Mouse (Mus musculus): ENCODE measurements around the gene Frmd6. TPM values are rescaled to one million over a fixed set of nuclear protein-coding genes. Genes with fewer than 3 reads are reported as not detected.

The Frmd6 gene
- polyA plus RNA-seq, 1 experiment: 8.1 TPM

GRCm38 (mm10) chr12:70784240-70784705 lies 41.0 kb upstream of the Frmd6 start:
- TF ChIP-seq CTCF (IDR thresholded peaks at IDR 0.05; ENCODE audit: low read depth, low read length) (no peak), POLR2A (IDR thresholded peaks at IDR 0.05; ENCODE audit: borderline replicate concordance, low read depth, low read length) (no peak)
- peaks cover 6% of the 10 kb centered on the region for H3K4me1 ChIP-seq (ENCODE audit: control insufficient read depth, insufficient read depth, low read length)
- no peak overlapping the region for H3K4me3 ChIP-seq (ENCODE audit: insufficient read depth, low read length)
- no peak overlapping the region for H3K27ac ChIP-seq (ENCODE audit: insufficient read depth, low read depth, low read length)

- no peak for TF ChIP-seq CTCF (IDR thresholded peaks at IDR 0.05; ENCODE audit: low read depth, low read length)
- no peak for TF ChIP-seq POLR2A (IDR thresholded peaks at IDR 0.05; ENCODE audit: borderline replicate concordance, low read depth, low read length)
- H3K4me3 ChIP-seq (ENCODE audit: insufficient read depth, low read length): no peak overlapping the region
Measured at GRCm38 (mm10) chr12:70789341-70789740, 36.0 kb upstream of the Frmd6 start.

GRCm38 (mm10) chr12:70793291-70793690 lies 32.0 kb upstream of the Frmd6 start:
- TF ChIP-seq CTCF (IDR thresholded peaks at IDR 0.05; ENCODE audit: low read depth, low read length) (no peak), POLR2A (IDR thresholded peaks at IDR 0.05; ENCODE audit: borderline replicate concordance, low read depth, low read length) (no peak)
- Histone ChIP-seq H3K4me3 (ENCODE audit: insufficient read depth, low read length) (no peak overlapping the region), H3K27ac (ENCODE audit: insufficient read depth, low read depth, low read length) (no peak overlapping the region), H3K4me1 (ENCODE audit: control insufficient read depth, insufficient read depth, low read length) (peaks cover 3% of the 10 kb centered on the region; the same call in 1 of the 2 replicates)

More at GRCm38 (mm10) chr12:70789341-70789740, 36.0 kb upstream of the Frmd6 start:
- H3K4me1 ChIP-seq (ENCODE audit: control insufficient read depth, insufficient read depth, low read length): no peaks in the 10 kb centered on the region
- H3K27ac ChIP-seq (ENCODE audit: insufficient read depth, low read depth, low read length): no peak overlapping the region

GRCm38 (mm10) chr12:70794543-70795388 lies 30.5 kb upstream of the Frmd6 start:
- TF ChIP-seq POLR2A (IDR thresholded peaks at IDR 0.05; ENCODE audit: borderline replicate concordance, low read depth, low read length) (no peak), CTCF (IDR thresholded peaks at IDR 0.05; ENCODE audit: low read depth, low read length) (no peak)
- Histone ChIP-seq H3K4me3 (ENCODE audit: insufficient read depth, low read length) (no peak overlapping the region), H3K4me1 (ENCODE audit: control insufficient read depth, insufficient read depth, low read length) (peaks cover 3% of the 10 kb centered on the region; the same call in 1 of the 2 replicates), H3K27ac (ENCODE audit: insufficient read depth, low read depth, low read length) (no peak overlapping the region)

GRCm38 (mm10) chr12:70795389-70795711 lies 30.0 kb upstream of the Frmd6 start:
- Histone ChIP-seq H3K27ac (ENCODE audit: insufficient read depth, low read depth, low read length) (no peak overlapping the region), H3K4me3 (ENCODE audit: insufficient read depth, low read length) (no peak overlapping the region), H3K4me1 (ENCODE audit: control insufficient read depth, insufficient read depth, low read length) (peaks cover 3% of the 10 kb centered on the region; the same call in 1 of the 2 replicates)
- TF ChIP-seq CTCF (IDR thresholded peaks at IDR 0.05; ENCODE audit: low read depth, low read length) (no peak), POLR2A (IDR thresholded peaks at IDR 0.05; ENCODE audit: borderline replicate concordance, low read depth, low read length) (no peak)

GRCm38 (mm10) chr12:70798496-70798895 lies 26.8 kb upstream of the Frmd6 start:
- Histone ChIP-seq H3K27ac (ENCODE audit: insufficient read depth, low read depth, low read length) (no peak overlapping the region), H3K4me3 (ENCODE audit: insufficient read depth, low read length) (no peak overlapping the region), H3K4me1 (ENCODE audit: control insufficient read depth, insufficient read depth, low read length) (peaks cover 3% of the 10 kb centered on the region; the same call in 1 of the 2 replicates)
- TF ChIP-seq POLR2A (IDR thresholded peaks at IDR 0.05; ENCODE audit: borderline replicate concordance, low read depth, low read length) (no peak), CTCF (IDR thresholded peaks at IDR 0.05; ENCODE audit: low read depth, low read length) (no peak)

- Histone ChIP-seq H3K4me1 (ENCODE audit: control insufficient read depth, insufficient read depth, low read length) (peaks cover 3% of the 10 kb centered on the region; the same call in 1 of the 2 replicates), H3K27ac (ENCODE audit: insufficient read depth, low read depth, low read length) (no peak overlapping the region), H3K4me3 (ENCODE audit: insufficient read depth, low read length) (no peak overlapping the region)
- TF ChIP-seq CTCF (IDR thresholded peaks at IDR 0.05; ENCODE audit: low read depth, low read length) (no peak), POLR2A (IDR thresholded peaks at IDR 0.05; ENCODE audit: borderline replicate concordance, low read depth, low read length) (no peak)
Measured at GRCm38 (mm10) chr12:70799231-70800002, 25.9 kb upstream of the Frmd6 start.

- TF ChIP-seq POLR2A (IDR thresholded peaks at IDR 0.05; ENCODE audit: borderline replicate concordance, low read depth, low read length) (no peak), CTCF (IDR thresholded peaks at IDR 0.05; ENCODE audit: low read depth, low read length) (no peak)
Measured at GRCm38 (mm10) chr12:70800086-70800485, 25.2 kb upstream of the Frmd6 start.

GRCm38 (mm10) chr12:70801361-70801760 lies 24.0 kb upstream of the Frmd6 start:
- H3K27ac ChIP-seq (ENCODE audit: insufficient read depth, low read depth, low read length): no peak overlapping the region
- H3K4me3 ChIP-seq (ENCODE audit: insufficient read depth, low read length): no peak overlapping the region
- TF ChIP-seq CTCF (IDR thresholded peaks at IDR 0.05; ENCODE audit: low read depth, low read length): no peak
- no peak for TF ChIP-seq POLR2A (IDR thresholded peaks at IDR 0.05; ENCODE audit: borderline replicate concordance, low read depth, low read length)
- H3K4me1 ChIP-seq (ENCODE audit: control insufficient read depth, insufficient read depth, low read length): no peaks in the 10 kb centered on the region

More at GRCm38 (mm10) chr12:70800086-70800485, 25.2 kb upstream of the Frmd6 start:
- Histone ChIP-seq H3K4me3 (ENCODE audit: insufficient read depth, low read length) (no peak overlapping the region), H3K27ac (ENCODE audit: insufficient read depth, low read depth, low read length) (no peak overlapping the region), H3K4me1 (ENCODE audit: control insufficient read depth, insufficient read depth, low read length) (peaks cover 1% of the 10 kb centered on the region; the same call in 1 of the 2 replicates)

All from bone marrow macrophage, adult 2 months (primary cell).